Mouse (Mus musculus) ES-E14 (cell line): Measurements from ENCODE around the gene Erich6.

Source experiments
- CHD2 ChIP-seq: IDR thresholded peaks from 2 replicates; pipeline ENCODE4 v1.6.1; 2014; ENCODE audit warnings: mild to moderate bottlenecking, low read depth, low read length, inconsistent platforms
- MAFK ChIP-seq: IDR thresholded peaks from 2 replicates; pipeline ENCODE4 v1.6.1; 2014; ENCODE audit warnings: mild to moderate bottlenecking, low read depth, low read length, inconsistent platforms; ENCODE audit not compliant: insufficient read depth
- ZC3H11A ChIP-seq: IDR thresholded peaks from 2 replicates; pipeline ENCODE4 v1.6.1; 2012; ENCODE audit warnings: low read depth, mild to moderate bottlenecking, inconsistent platforms, low read length, borderline replicate concordance
- ZNF384 ChIP-seq: IDR thresholded peaks from 2 replicates; pipeline ENCODE4 v1.6.1; 2012; ENCODE audit warnings: low read depth, low read length, inconsistent platforms

DNA sequence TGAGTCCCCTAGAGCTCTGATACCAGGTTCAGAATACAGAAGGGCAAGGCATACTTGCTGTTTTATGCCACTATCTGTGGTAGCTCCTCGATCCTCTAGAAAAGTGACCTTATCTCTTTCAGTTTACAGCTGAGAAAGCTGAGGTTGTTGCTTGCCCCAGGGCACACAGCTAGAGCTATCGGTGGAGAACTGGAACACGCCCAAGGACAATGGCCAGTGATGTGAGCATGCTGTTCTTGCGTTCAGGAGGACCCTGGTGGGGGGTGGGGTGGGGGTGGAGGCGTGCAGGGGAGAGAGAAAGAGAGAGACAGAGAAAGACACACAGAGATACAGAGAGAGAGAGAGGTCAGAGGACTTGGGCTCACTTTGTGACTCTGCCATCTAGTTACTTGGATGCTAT is 27.0 kb downstream of the Erich6 start:
- TF ChIP-seq CHD2: no peak
- no peak for TF ChIP-seq ZNF384
- TF ChIP-seq MAFK: no peak
- TF ChIP-seq ZC3H11A: no peak
